Mouse (Mus musculus) hindbrain, embryonic 12.5 days (tissue): ENCODE data around the gene Trpc7. TPM values are rescaled to one million over a fixed set of nuclear protein-coding genes. Genes with fewer than 3 reads are reported as not detected.

ENCODE experiments used
- ATAC-seq: fragments of 200-750 bp; cut with Nextera tagmentation; 2 replicates; pipeline ENCODE4 v1.8.0; 2017; ENCODE audit warnings: moderate TSS enrichment; ENCODE audit not compliant: low FRiP score
- H3K27ac ChIP-seq: fragments of 300-500 bp; sonication (generic); 2 replicates; pipeline ENCODE4 v1.5.1; 2016; ENCODE audit warnings: mild to moderate bottlenecking
- H3K27me3 ChIP-seq: fragments of 300-500 bp; sonication (generic); 2 replicates; pipeline ENCODE4 v1.6.1; 2016; ENCODE audit warnings: mild to moderate bottlenecking
- H3K36me3 ChIP-seq: fragments of 300-500 bp; sonication (generic); 2 replicates; pipeline ENCODE4 v1.6.1; 2016; ENCODE audit warnings: mild to moderate bottlenecking
- H3K4me1 ChIP-seq: fragments of 300-500 bp; sonication (generic); 2 replicates; pipeline ENCODE4 v1.6.1; 2016
- H3K4me2 ChIP-seq: fragments of 300-500 bp; sonication (generic); replicated peaks from 2 replicates; pipeline ENCODE4 v1.6.1; 2016; ENCODE audit warnings: mild to moderate bottlenecking
- H3K4me3 ChIP-seq: fragments of 300-500 bp; sonication (generic); 2 replicates; pipeline ENCODE4 v1.5.1; 2016; ENCODE audit warnings: mild to moderate bottlenecking
- H3K9ac ChIP-seq: fragments of 300-500 bp; sonication (generic); 2 replicates; pipeline ENCODE4 v1.6.1; 2016; ENCODE audit warnings: mild to moderate bottlenecking, moderate library complexity
- H3K9me3 ChIP-seq: fragments of 300-500 bp; sonication (generic); replicated peaks from 2 replicates; pipeline ENCODE4 v1.6.1; 2016; ENCODE audit warnings: mild to moderate bottlenecking
- WGBS: fragments of 180-500 bp; shearing (Covaris S2); methylation state at CpG from one replicate; pipeline ENCODE4 v1.1.7; 2016; 5-methylcytosine and 5-hydroxymethylcytosine counted together
- polyA plus RNA-seq: library from polyadenylated mRNA; unstranded; fragments of >200 nt; fragmentation: Nextera tagmentation; extraction: Ambion mirVana; gene quantifications from 2 replicates; pipeline ENCODE4 v1.2.1, GENCODE M21; 2016

The Trpc7 gene
- polyA plus RNA-seq, 1 experiment from 2014 or later, result 0.45 TPM

GRCm38 (mm10) chr13:56758492-56758891 is 137.3 kb downstream of the Trpc7 start:
- H3K4me3 ChIP-seq, result no peak overlapping the region
- H3K4me1 ChIP-seq, result peaks cover 20% of the 10 kb centered on the region
- H3K4me2 ChIP-seq, result no peak overlapping the region
- ATAC-seq, result no peak
- no peak overlapping the region for H3K27ac ChIP-seq
- H3K9ac ChIP-seq, result no peak overlapping the region
- no peaks in the 10 kb centered on the region for H3K9me3 ChIP-seq
- WGBS, result 33% methylated on average over 6 of the region's 6 CpGs
- no peaks in the 10 kb centered on the region for H3K36me3 ChIP-seq
- H3K27me3 ChIP-seq, result peaks cover 44% of the 10 kb centered on the region

DNA sequence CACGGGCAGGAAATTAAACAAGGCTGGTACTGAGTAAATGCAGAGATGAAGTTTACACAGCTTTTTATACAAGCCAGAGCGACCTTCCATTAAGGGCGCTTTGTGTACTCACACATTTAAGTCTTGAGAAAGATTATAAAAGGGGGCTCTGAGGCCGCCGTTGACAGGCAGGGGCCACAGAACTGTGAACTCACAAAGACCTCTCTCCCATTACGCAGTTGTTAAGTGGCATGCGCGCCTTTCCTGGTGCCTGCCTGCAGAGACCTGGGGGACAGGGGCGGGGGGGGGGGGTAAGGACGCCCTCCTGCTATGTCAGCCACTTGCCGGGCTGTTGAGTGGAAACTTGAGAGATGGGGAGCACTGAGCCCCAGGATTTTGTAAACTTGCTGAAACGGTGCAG is 138.6 kb downstream of the Trpc7 start:
- H3K27ac ChIP-seq, result no peak overlapping the region
- H3K4me3 ChIP-seq, result no peak overlapping the region
- H3K9me3 ChIP-seq, result no peaks in the 10 kb centered on the region
- peaks cover 20% of the 10 kb centered on the region for H3K4me1 ChIP-seq
- no peak for ATAC-seq
- H3K9ac ChIP-seq, result no peak overlapping the region
- no peak overlapping the region for H3K4me2 ChIP-seq
- 56% methylated on average over 12 of the region's 12 CpGs for WGBS
- no peaks in the 10 kb centered on the region for H3K36me3 ChIP-seq
- H3K27me3 ChIP-seq, result peaks cover 51% of the 10 kb centered on the region

DNA sequence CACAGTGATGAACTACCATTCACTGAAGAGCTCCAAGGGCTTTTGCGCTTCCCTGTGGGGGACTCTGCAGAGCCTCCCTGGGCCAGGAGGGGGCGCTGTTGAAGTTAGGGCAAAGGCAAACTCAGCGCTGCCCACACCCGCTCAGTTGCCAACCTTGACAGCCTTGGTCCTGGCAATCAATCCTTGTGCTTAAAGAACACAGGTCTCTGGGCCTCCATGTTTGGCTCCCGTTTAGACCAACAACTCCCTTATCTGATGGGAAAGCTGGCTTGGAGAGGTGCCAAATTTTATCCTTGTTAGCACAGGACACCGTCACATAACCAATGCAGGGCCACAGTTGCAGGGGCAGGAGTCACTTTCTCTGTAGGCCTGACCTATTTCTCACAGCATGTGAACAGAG is 139.9 kb downstream of the Trpc7 start:
- no peak overlapping the region for H3K9ac ChIP-seq
- no peak overlapping the region for H3K4me3 ChIP-seq
- H3K27ac ChIP-seq, result no peak overlapping the region
- H3K4me1 ChIP-seq, result peaks cover 23% of the 10 kb centered on the region
- H3K27me3 ChIP-seq, result peaks cover 63% of the 10 kb centered on the region
- whole genome bisulfite sequencing, result 67% methylated on average over 6 of the region's 6 CpGs
- no peak overlapping the region for H3K4me2 ChIP-seq
- no peak for ATAC-seq
- no peaks in the 10 kb centered on the region for H3K9me3 ChIP-seq
- H3K36me3 ChIP-seq, result no peaks in the 10 kb centered on the region

DNA sequence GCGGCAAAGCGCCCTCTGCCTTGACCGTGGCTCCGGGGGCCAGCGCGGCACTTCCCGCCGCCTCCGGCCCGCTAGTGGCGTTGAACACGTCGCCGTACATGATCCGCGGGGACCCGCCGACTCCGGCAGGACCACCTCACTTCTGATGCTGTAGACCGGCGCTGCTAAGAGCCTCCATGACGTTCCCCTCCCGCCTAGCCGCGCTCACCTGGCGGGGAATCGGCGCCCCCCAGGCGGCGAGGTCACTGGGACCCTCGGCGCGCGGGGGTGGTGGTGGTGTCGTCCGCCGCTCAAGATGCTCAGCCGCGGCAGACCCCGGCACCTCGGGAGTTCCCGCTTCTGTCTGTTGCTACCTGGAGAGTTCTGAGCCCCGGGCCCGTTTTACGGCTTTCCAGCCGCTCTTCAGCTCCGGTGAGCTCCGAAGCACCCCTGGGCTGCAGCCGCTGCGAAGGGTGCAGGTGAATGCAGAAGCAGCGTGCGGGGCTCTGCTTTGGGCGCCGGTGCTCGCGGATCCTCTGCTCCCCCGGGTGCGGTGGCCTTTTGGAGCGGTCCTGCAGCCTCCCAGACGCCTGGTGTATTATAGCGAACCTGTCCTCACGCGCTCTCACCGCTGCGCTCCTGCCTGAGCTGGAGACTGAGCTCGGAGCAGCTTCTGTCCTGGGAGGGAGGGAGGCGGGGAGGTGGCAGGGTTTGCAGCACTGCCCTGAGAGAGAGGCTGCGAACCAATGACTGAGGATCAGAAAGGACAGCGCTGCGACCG is 142.4 kb downstream of the Trpc7 start, which contains the start of gene Gm45623:
Gene Gm45623, minus strand, starts transcription at position 636 of the 760 bp plus-strand sequence.
- ATAC-seq, result no peak
- H3K27ac ChIP-seq, result no peak within 1 kb of the TSS
- no peaks in the 10 kb centered on the region for H3K9me3 ChIP-seq
- H3K4me3 ChIP-seq, result peak within 1 kb of the TSS; percentile 44
- under 1% methylated on average over 71 of the region's 71 CpGs for WGBS
- peak within 1 kb of the TSS; percentile 91 for H3K4me2 ChIP-seq
- H3K27me3 ChIP-seq, result peaks cover 66% of the 10 kb centered on the region
- peak within 1 kb of the TSS; percentile 32 for H3K9ac ChIP-seq
- no peaks in the 10 kb centered on the region for H3K36me3 ChIP-seq
- peaks cover 23% of the 10 kb centered on the region for H3K4me1 ChIP-seq

- Histone ChIP-seq H3K4me2 (peak overlapping the region; percentile 91), H3K27ac (no peak overlapping the region), H3K9me3 (no peaks in the 10 kb centered on the region), H3K4me3 (peak overlapping the region; percentile 44), H3K9ac (peak overlapping the region; percentile 32), H3K27me3 (peaks cover 66% of the 10 kb centered on the region), H3K36me3 (no peaks in the 10 kb centered on the region), H3K4me1 (peaks cover 23% of the 10 kb centered on the region)
- ATAC-seq, result 0 out of 2 replicates have a peak, but pooled peaks have one; percentile 29
- WGBS, result under 1% methylated on average over 41 of the region's 41 CpGs
Measured at GRCm38 (mm10) chr13:56752474-56753191, 143.2 kb downstream of the Trpc7 start.

- no peaks in the 10 kb centered on the region for H3K36me3 ChIP-seq
- peaks cover 63% of the 10 kb centered on the region for H3K27me3 ChIP-seq
- 18% methylated on average over 5 of the region's 5 CpGs for WGBS
- H3K4me3 ChIP-seq, result no peak overlapping the region
- H3K4me1 ChIP-seq, result peaks cover 21% of the 10 kb centered on the region
- peak overlapping the region; percentile 91; the same call in 1 of the 2 replicates for H3K4me2 ChIP-seq
- no peak overlapping the region for H3K27ac ChIP-seq
- H3K9me3 ChIP-seq, result no peaks in the 10 kb centered on the region
- no peak for ATAC-seq
- no peak overlapping the region for H3K9ac ChIP-seq
Measured at GRCm38 (mm10) chr13:56751774-56752173, 144.0 kb downstream of the Trpc7 start.

GRCm38 (mm10) chr13:56749377-56749776 is 146.4 kb downstream of the Trpc7 start:
- H3K27ac ChIP-seq, result no peak overlapping the region
- H3K9ac ChIP-seq, result no peak overlapping the region
- no peak overlapping the region for H3K4me2 ChIP-seq
- ATAC-seq, result no peak
- no peaks in the 10 kb centered on the region for H3K36me3 ChIP-seq
- H3K4me3 ChIP-seq, result no peak overlapping the region
- H3K27me3 ChIP-seq, result peaks cover 40% of the 10 kb centered on the region
- 89% methylated on average over 7 of the region's 7 CpGs for WGBS
- no peaks in the 10 kb centered on the region for H3K9me3 ChIP-seq
- peaks cover 21% of the 10 kb centered on the region for H3K4me1 ChIP-seq

GRCm38 (mm10) chr13:56747554-56747953 is 148.2 kb downstream of the Trpc7 start:
- no peak for ATAC-seq
- WGBS, result 76% methylated on average over 8 of the region's 8 CpGs
- H3K4me3 ChIP-seq, result no peak overlapping the region
- H3K9ac ChIP-seq, result no peak overlapping the region
- H3K4me1 ChIP-seq, result peaks cover 8% of the 10 kb centered on the region
- no peaks in the 10 kb centered on the region for H3K9me3 ChIP-seq
- H3K4me2 ChIP-seq, result no peak overlapping the region
- H3K27ac ChIP-seq, result no peak overlapping the region
- peaks cover 22% of the 10 kb centered on the region for H3K27me3 ChIP-seq
- no peaks in the 10 kb centered on the region for H3K36me3 ChIP-seq

DNA sequence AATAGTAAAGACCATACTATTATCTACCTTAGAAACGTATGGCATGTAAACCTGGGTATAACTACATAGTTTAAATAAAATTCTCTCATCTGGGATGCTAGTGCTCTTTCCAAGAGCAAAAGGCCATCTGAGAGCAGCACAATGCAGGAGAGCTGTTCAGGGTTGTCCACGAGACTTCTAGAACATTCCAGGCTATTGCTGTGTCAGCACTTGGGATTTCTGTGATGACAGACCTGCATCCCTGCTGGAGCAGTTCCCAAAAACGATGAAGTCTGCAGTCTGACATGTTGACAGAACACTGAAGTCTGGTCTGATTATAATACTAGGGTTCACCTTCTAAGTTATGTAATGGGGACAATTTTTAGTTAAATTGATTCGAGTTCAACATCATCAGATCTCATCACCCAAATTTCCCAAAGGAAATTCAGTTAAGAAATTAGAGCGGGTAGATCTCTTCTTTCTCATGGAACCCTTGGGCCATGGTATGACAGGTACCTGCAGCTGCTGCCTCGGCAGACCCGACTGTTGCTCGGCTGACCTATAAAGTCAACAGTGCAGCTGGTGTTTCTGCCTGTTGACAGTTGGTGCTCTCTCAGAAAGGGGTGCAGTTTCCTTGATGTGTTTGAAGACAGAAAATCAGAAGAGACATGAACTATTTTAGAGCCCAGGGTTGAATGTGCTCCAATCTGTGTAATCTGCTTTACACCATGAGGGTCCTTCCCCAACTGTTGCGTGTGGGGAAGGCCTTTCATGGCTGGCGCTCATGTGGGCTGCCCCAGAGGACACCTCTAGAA is 148.9 kb downstream of the Trpc7 start:
- H3K9ac ChIP-seq, result no peak overlapping the region
- no peak for ATAC-seq
- peaks cover 16% of the 10 kb centered on the region for H3K27me3 ChIP-seq
- no peaks in the 10 kb centered on the region for H3K9me3 ChIP-seq
- no peak overlapping the region for H3K27ac ChIP-seq
- H3K4me3 ChIP-seq, result no peak overlapping the region
- WGBS, result 75% methylated on average over 10 of the region's 10 CpGs
- H3K4me1 ChIP-seq, result peaks cover 3% of the 10 kb centered on the region
- H3K36me3 ChIP-seq, result peaks cover under 1% of the 10 kb centered on the region; the same call in 1 of the 2 replicates
- no peak overlapping the region for H3K4me2 ChIP-seq

DNA sequence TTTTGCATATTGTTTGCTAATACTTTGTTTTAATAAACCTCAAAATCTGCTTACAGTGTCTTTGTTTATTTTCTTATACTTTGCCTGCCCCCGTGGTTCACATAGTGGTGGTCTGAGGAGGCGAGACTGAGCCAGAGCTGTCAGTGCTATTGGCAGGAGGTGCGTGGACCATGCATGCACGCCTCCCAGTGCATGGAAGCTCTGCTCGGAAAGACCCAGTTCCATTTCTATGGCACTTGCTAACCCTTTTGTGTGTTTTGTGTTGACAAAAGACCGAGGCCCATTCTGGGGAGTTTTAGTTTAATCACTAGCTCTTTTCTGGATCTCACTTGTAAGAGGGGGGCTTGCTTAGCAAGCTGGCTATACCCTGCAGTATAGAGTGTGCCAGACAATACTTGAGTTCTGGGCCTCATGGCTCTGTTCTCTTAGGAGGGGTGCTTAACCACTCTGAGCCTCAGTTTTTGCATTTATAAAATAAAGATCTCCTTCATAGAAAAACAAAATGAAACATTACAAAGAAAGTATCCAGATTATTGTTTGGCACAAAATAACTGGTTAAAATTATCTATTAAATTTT is 153.4 kb downstream of the Trpc7 start:
- ATAC-seq, result no peak
- 72% methylated on average over 6 of the region's 6 CpGs for WGBS

DNA sequence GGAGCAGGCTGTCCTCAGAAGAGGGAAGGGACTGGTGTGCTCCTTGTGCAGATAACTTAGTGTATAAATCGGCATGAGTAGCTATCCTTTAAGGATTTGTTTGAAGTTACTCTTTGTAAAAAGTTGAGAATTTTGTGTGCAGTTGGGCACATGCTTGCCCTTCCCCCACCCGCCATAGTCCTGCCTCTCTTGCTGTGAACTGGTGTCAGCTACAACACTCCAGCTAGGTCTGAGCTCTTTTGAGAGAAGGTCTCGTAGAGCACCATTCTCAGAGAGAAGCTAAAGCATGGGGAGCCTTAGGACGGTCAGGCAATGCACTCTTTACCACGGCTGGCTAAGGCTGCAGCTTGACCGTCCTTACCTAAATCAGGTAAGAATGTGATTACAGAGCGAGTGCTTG is 154.1 kb downstream of the Trpc7 start:
- ATAC-seq, result no peak
- Histone ChIP-seq H3K4me1 (0 out of 2 replicates have a peak, but pooled peaks cover 2% of the 10 kb centered on the region), H3K9me3 (no peaks in the 10 kb centered on the region), H3K36me3 (peaks cover 35% of the 10 kb centered on the region), H3K4me3 (no peak overlapping the region), H3K27me3 (no peaks in the 10 kb centered on the region), H3K9ac (no peak overlapping the region), H3K27ac (no peak overlapping the region), H3K4me2 (no peak overlapping the region)
- whole genome bisulfite sequencing, result 87% methylated on average over 7 of the region's 7 CpGs

More for the DNA sequence above, 153.4 kb downstream of the Trpc7 start:
- no peak overlapping the region for H3K9ac ChIP-seq
- H3K27me3 ChIP-seq, result no peaks in the 10 kb centered on the region
- H3K4me3 ChIP-seq, result no peak overlapping the region
- H3K4me1 ChIP-seq, result 0 out of 2 replicates have a peak, but pooled peaks cover 2% of the 10 kb centered on the region
- no peaks in the 10 kb centered on the region for H3K9me3 ChIP-seq
- no peak overlapping the region for H3K27ac ChIP-seq
- no peak overlapping the region for H3K4me2 ChIP-seq
- peaks cover 29% of the 10 kb centered on the region for H3K36me3 ChIP-seq
